Mouse (Mus musculus) CH12.LX (cell line): ENCODE measurements around the gene Ankrd11. TPM values are rescaled to one million over a fixed set of nuclear protein-coding genes. Genes with fewer than 3 reads are reported as not detected.

ENCODE experiments used
- DNase-seq: peaks from one replicate; pipeline ENCODE4 v3.0.0-alpha.2; 2013; ENCODE audit errors: extremely low read depth
- H3K27ac ChIP-seq: 2 replicates; pipeline ENCODE4 v1.5.1; 2012; ENCODE audit warnings: low read depth, mild to moderate bottlenecking, control low read depth, moderate library complexity; ENCODE audit not compliant: insufficient read depth
- H3K27me3 ChIP-seq: replicated peaks from 2 replicates; pipeline ENCODE3; 2012; ENCODE audit warnings: inconsistent platforms
- H3K36me3 ChIP-seq, 2 experiments: replicated peaks in 1 of 2; 2 replicates each; pipeline versions ENCODE3 to v1.6.1; 2012; ENCODE audit warnings: inconsistent platforms in 1 of 2, low read length in 1 of 2, mild to moderate bottlenecking in 1 of 2, mixed read lengths in 1 of 2, moderate library complexity in 1 of 2; ENCODE audit not compliant: control insufficient read depth in 1 of 2, insufficient read depth in 1 of 2
- H3K4me1 ChIP-seq, 2 experiments: 2 replicates each; pipeline ENCODE4 v1.6.1; 2012; ENCODE audit warnings: inconsistent platforms in 1 of 2, moderate library complexity in 1 of 2; ENCODE audit not compliant: insufficient read depth in 2 of 2, control insufficient read depth in 1 of 2
- H3K4me2 ChIP-seq: 2 replicates; pipeline ENCODE4 v1.6.1; 2012; ENCODE audit warnings: low read depth, mild to moderate bottlenecking, control low read depth; ENCODE audit not compliant: poor library complexity, insufficient read depth, severe bottlenecking
- H3K4me3 ChIP-seq, 3 experiments: fragments of 150-350 bp in 1 of 3; sonication (generic) in 1 of 3; replicated peaks in 1 of 3; 2 replicates each; pipeline versions ENCODE3 to v1.5.1; 2011 to 2012; ENCODE audit warnings: low read depth in 2 of 3, low read length in 2 of 3, mild to moderate bottlenecking in 2 of 3, moderate library complexity in 2 of 3, control low read depth in 1 of 3, improper control_type of control experiment in 1 of 3, inconsistent platforms in 1 of 3, mixed read lengths in 1 of 3; ENCODE audit not compliant: poor library complexity in 1 of 3
- H3K79me2 ChIP-seq: replicated peaks from 2 replicates; pipeline ENCODE4 v1.6.1; 2012; ENCODE audit warnings: mild to moderate bottlenecking, moderate library complexity; ENCODE audit not compliant: control insufficient read depth, poor library complexity, insufficient read depth, severe bottlenecking; ENCODE audit errors: extremely low read depth
- H3K9ac ChIP-seq: 2 replicates; pipeline ENCODE4 v1.6.1; 2012; ENCODE audit warnings: low read depth, mild to moderate bottlenecking, control low read depth, moderate library complexity; ENCODE audit not compliant: insufficient read depth
- H3K9me3 ChIP-seq: replicated peaks from 2 replicates; pipeline ENCODE3; 2012; ENCODE audit warnings: low read length, inconsistent platforms, mixed read lengths
- BHLHE40 ChIP-seq: IDR thresholded peaks from 2 replicates; pipeline ENCODE4 v1.6.1; 2011; ENCODE audit warnings: mild to moderate bottlenecking, low read depth, low read length, improper control_type of control experiment
- CHD1 ChIP-seq: IDR thresholded peaks from 2 replicates; pipeline ENCODE4 v1.6.1; 2012; ENCODE audit warnings: low read depth, low read length, improper control_type of control experiment, inconsistent platforms
- CHD2 ChIP-seq: IDR thresholded peaks from 2 replicates; pipeline ENCODE4 v1.6.1; 2011; ENCODE audit warnings: low read length, improper control_type of control experiment
- E2F4 ChIP-seq: IDR thresholded peaks from 2 replicates; pipeline ENCODE4 v1.6.1; 2011; ENCODE audit warnings: low read depth, low read length, improper control_type of control experiment; ENCODE audit not compliant: insufficient replicate concordance
- JUN ChIP-seq: IDR thresholded peaks from 2 replicates; pipeline ENCODE4 v1.6.1; 2011; ENCODE audit warnings: low read depth, mild to moderate bottlenecking, low read length, improper control_type of control experiment, moderate library complexity; ENCODE audit not compliant: insufficient read depth
- JUND ChIP-seq: conservative IDR thresholded peaks from 2 replicates; pipeline ENCODE4 v1.6.1; 2011; ENCODE audit warnings: low read depth, low read length, improper control_type of control experiment
- KAT2A ChIP-seq: IDR thresholded peaks from 2 replicates; pipeline ENCODE4 v1.6.1; 2012; ENCODE audit warnings: low read length, improper control_type of control experiment, inconsistent platforms; ENCODE audit not compliant: insufficient replicate concordance
- MAFK ChIP-seq: IDR thresholded peaks from 2 replicates; pipeline ENCODE4 v1.6.1; 2011; ENCODE audit warnings: low read length, improper control_type of control experiment; ENCODE audit not compliant: insufficient replicate concordance
- MAZ ChIP-seq: IDR thresholded peaks from 2 replicates; pipeline ENCODE4 v1.6.1; 2012; ENCODE audit warnings: low read depth, mild to moderate bottlenecking, inconsistent platforms, low read length, improper control_type of control experiment, moderate library complexity
- MEF2A ChIP-seq: IDR thresholded peaks from 2 replicates; pipeline ENCODE4 v1.6.1; 2014; ENCODE audit warnings: low read depth, mild to moderate bottlenecking, inconsistent platforms, low read length, improper control_type of control experiment, borderline replicate concordance
- MXI1 ChIP-seq: IDR thresholded peaks from 2 replicates; pipeline ENCODE4 v1.6.1; 2011; ENCODE audit warnings: mild to moderate bottlenecking, low read depth, low read length, improper control_type of control experiment
- NELFE ChIP-seq: IDR thresholded peaks from 2 replicates; pipeline ENCODE4 v1.6.1; 2011; ENCODE audit warnings: low read depth, low read length, improper control_type of control experiment
- NRF1 ChIP-seq: IDR thresholded peaks from 2 replicates; pipeline ENCODE4 v1.6.1; 2014; ENCODE audit warnings: low read depth, mild to moderate bottlenecking, inconsistent platforms, low read length, improper control_type of control experiment, moderate library complexity
- POLR2AphosphoS2 ChIP-seq: IDR thresholded peaks from 2 replicates; pipeline ENCODE4 v1.6.1; 2011; ENCODE audit warnings: low read depth, low read length, improper control_type of control experiment
- RAD21 ChIP-seq: IDR thresholded peaks from 2 replicates; pipeline ENCODE4 v1.6.1; 2011; ENCODE audit warnings: low read depth, mild to moderate bottlenecking, low read length, improper control_type of control experiment, moderate library complexity
- RCOR1 ChIP-seq: conservative IDR thresholded peaks from 2 replicates; pipeline ENCODE4 v1.6.1; 2012; ENCODE audit warnings: low read depth, mild to moderate bottlenecking, inconsistent platforms, low read length, improper control_type of control experiment
- SMC3 ChIP-seq: IDR thresholded peaks from 2 replicates; pipeline ENCODE4 v1.6.1; 2011; ENCODE audit warnings: low read depth, low read length, improper control_type of control experiment
- TCF12 ChIP-seq: IDR thresholded peaks from 2 replicates; pipeline ENCODE4 v1.6.1; 2014; ENCODE audit warnings: low read depth, mild to moderate bottlenecking, inconsistent platforms, low read length, improper control_type of control experiment
- UBTF ChIP-seq: IDR thresholded peaks from 2 replicates; pipeline ENCODE4 v1.6.1; 2012; ENCODE audit warnings: low read depth, mild to moderate bottlenecking, inconsistent platforms, low read length, improper control_type of control experiment, moderate library complexity
- USF2 ChIP-seq: conservative IDR thresholded peaks from 2 replicates; pipeline ENCODE4 v1.6.1; 2011; ENCODE audit warnings: low read depth, low read length, improper control_type of control experiment
- ZC3H11A ChIP-seq: IDR thresholded peaks from 2 replicates; pipeline ENCODE4 v1.6.1; 2012; ENCODE audit warnings: low read depth, mild to moderate bottlenecking, inconsistent platforms, low read length, improper control_type of control experiment
- ZKSCAN1 ChIP-seq: IDR thresholded peaks from 2 replicates; pipeline ENCODE4 v1.6.1; 2012; ENCODE audit warnings: low read depth, inconsistent platforms, low read length, improper control_type of control experiment, borderline replicate concordance
- ZMIZ1 ChIP-seq: IDR thresholded peaks from 2 replicates; pipeline ENCODE4 v1.6.1; 2012; ENCODE audit warnings: low read depth, mild to moderate bottlenecking, inconsistent platforms, low read length, improper control_type of control experiment
- ZNF384 ChIP-seq: IDR thresholded peaks from 2 replicates; pipeline ENCODE4 v1.6.1; 2012; ENCODE audit warnings: low read depth, low read length, improper control_type of control experiment, inconsistent platforms
- dilution Hi-C: fragments of 300-500 bp; cut with MboI; formaldehyde crosslinking; loops from 2 replicates; pipeline ENCODE4 v1.14.3; 2020; ENCODE audit warnings: low sequenced_read_pairs; ENCODE audit not compliant: extremely low pct_unique_long_range_greater_than_20kb, extremely low pct_ligation_motif_present
- in situ Hi-C: fragments of 300-500 bp; cut with MboI; formaldehyde crosslinking; loops from 3 replicates; pipeline ENCODE4 v1.14.3; 2019; ENCODE audit warnings: low sequenced_read_pairs, low pct_ligation_motif_present, low pct_unique_long_range_greater_than_20kb, mixed read lengths
- polyA plus RNA-seq: library from polyadenylated mRNA; unstranded; fragments of >175 nt; gene quantifications from 2 replicates; pipeline ENCODE4 v1.2.1, GENCODE M21; 2012; ENCODE audit warnings: low read depth; ENCODE audit not compliant: insufficient read length
- total RNA-seq, 2 experiments: library from RNA; depleted of rRNA; stranded (reverse); fragments of 300-350 nt in 1 of 2; fragments of >200 nt in 1 of 2; gene quantifications; 2 replicates each; pipeline ENCODE4 v1.2.3; 2012 to 2014

The Ankrd11 gene
- total and polyA plus RNA-seq, 3 experiments = 37.4 to 74.9 (median 60.7) TPM

- H3K27ac ChIP-seq = no peak overlapping the region
- in situ Hi-C loops = no loop called here
- no peaks in the 10 kb centered on the region for H3K9me3 ChIP-seq
- H3K4me2 ChIP-seq = no peak overlapping the region
- no peaks in the 10 kb centered on the region for H3K27me3 ChIP-seq
- peaks cover 57 to 84% of the 10 kb centered on the region in 2 experiments for H3K36me3 ChIP-seq
- no peak for TF ChIP-seq TCF12
- TF ChIP-seq USF2 = no peak
- no peak for TF ChIP-seq UBTF
- no peak for TF ChIP-seq JUN
- no peak for TF ChIP-seq CHD1
- no peak for TF ChIP-seq KAT2A
- no peak for TF ChIP-seq MAZ
- no peak for TF ChIP-seq ZMIZ1
- no peak for TF ChIP-seq ZNF384
- TF ChIP-seq RCOR1 = no peak
- no peak for TF ChIP-seq NRF1
- no peak for TF ChIP-seq NELFE
- no peak for TF ChIP-seq ZKSCAN1
- no peak for TF ChIP-seq E2F4
- TF ChIP-seq POLR2AphosphoS2 = no peak
- no peak for TF ChIP-seq SMC3
- no peak for TF ChIP-seq JUND
- no peak for TF ChIP-seq CHD2
- DNase-seq = no peak
- no peak overlapping the region for H3K4me3 ChIP-seq
- dilution Hi-C loops = no loop called here
- peaks cover 33% of the 10 kb centered on the region for H3K79me2 ChIP-seq
- H3K9ac ChIP-seq = no peak overlapping the region
- peaks cover 10 to 68% of the 10 kb centered on the region in 2 experiments for H3K4me1 ChIP-seq
These were observed 129.2 kb downstream of the Ankrd11 start for GRCm38 (mm10) chr8:122912871-122913270.

GRCm38 (mm10) chr8:122912150-122912549 is 129.9 kb downstream of the Ankrd11 start:
- H3K27ac ChIP-seq = no peak overlapping the region
- dilution Hi-C loops = no loop called here

More at GRCm38 (mm10) chr8:122912150-122912549, 129.9 kb downstream of the Ankrd11 start:
- TF ChIP-seq ZMIZ1 = no peak
- no peak for TF ChIP-seq E2F4
- no peak for TF ChIP-seq TCF12
- no peak for TF ChIP-seq ZC3H11A
- TF ChIP-seq MAFK = no peak
- TF ChIP-seq BHLHE40 = no peak
- no peak for TF ChIP-seq ZNF384
- TF ChIP-seq MEF2A = no peak
- no peak for TF ChIP-seq RAD21
- no peak for TF ChIP-seq MXI1
- H3K36me3 ChIP-seq = peaks cover 64 to 88% of the 10 kb centered on the region in 2 experiments
- H3K79me2 ChIP-seq = peaks cover 29% of the 10 kb centered on the region
- DNase-seq = no peak
- no peak overlapping the region for H3K4me2 ChIP-seq
- no peaks in the 10 kb centered on the region for H3K27me3 ChIP-seq
- no peaks in the 10 kb centered on the region for H3K9me3 ChIP-seq
- no peak overlapping the region for H3K4me3 ChIP-seq
- in situ Hi-C loops = no loop called here
- H3K9ac ChIP-seq = no peak overlapping the region
- peaks cover 3 to 62% of the 10 kb centered on the region in 2 experiments for H3K4me1 ChIP-seq
